Mouse (Mus musculus) kidney, embryonic 16.5 days (tissue): ENCODE results near the gene 1700034J05Rik. TPM values are rescaled to one million over a fixed set of nuclear protein-coding genes. Genes with fewer than 3 reads are reported as not detected.

Experiments
- ATAC-seq: fragments of 200-750 bp; cut with Nextera tagmentation; 2 replicates; pipeline ENCODE4 v1.8.0; 2017; ENCODE audit warnings: moderate TSS enrichment; ENCODE audit not compliant: low FRiP score, low TSS enrichment
- H3K27ac ChIP-seq: fragments of 300-500 bp; sonication (generic); 2 replicates; pipeline ENCODE4 v1.5.1; 2014; ENCODE audit warnings: low read length
- H3K27me3 ChIP-seq: fragments of 300-500 bp; sonication (generic); 2 replicates; pipeline ENCODE4 v1.6.1; 2014; ENCODE audit warnings: low read length, control low read depth, mixed read lengths; ENCODE audit not compliant: insufficient read depth
- H3K36me3 ChIP-seq: fragments of 300-500 bp; sonication (generic); 2 replicates; pipeline ENCODE4 v1.6.1; 2014; ENCODE audit warnings: low read length, control low read depth, mixed read lengths; ENCODE audit not compliant: insufficient read depth
- H3K4me1 ChIP-seq: fragments of 300-500 bp; sonication (generic); 2 replicates; pipeline ENCODE4 v1.6.1; 2014; ENCODE audit warnings: low read length, control low read depth, mixed read lengths; ENCODE audit not compliant: insufficient read depth
- H3K4me2 ChIP-seq: fragments of 300-500 bp; sonication (generic); replicated peaks from 2 replicates; pipeline ENCODE4 v1.6.1; 2014; ENCODE audit warnings: low read depth, low read length
- H3K4me3 ChIP-seq: fragments of 300-500 bp; sonication (generic); 2 replicates; pipeline ENCODE4 v1.5.1; 2014; ENCODE audit warnings: mild to moderate bottlenecking, low read length
- H3K9ac ChIP-seq: fragments of 300-500 bp; sonication (generic); replicated peaks from 2 replicates; pipeline ENCODE4 v1.6.1; 2014; ENCODE audit warnings: low read length
- H3K9me3 ChIP-seq: fragments of 300-500 bp; sonication (generic); 2 replicates; pipeline ENCODE4 v1.6.1; 2016; ENCODE audit warnings: low read length, control low read depth
- WGBS: fragments of 180-500 bp; shearing (Covaris S2); extraction: QIAGEN DNeasy Blood & Tissue Kit; methylation state at CpG from one replicate; pipeline ENCODE4 v1.1.7; 2014; 5-methylcytosine and 5-hydroxymethylcytosine counted together
- polyA plus RNA-seq: library from polyadenylated mRNA; unstranded; fragments of >200 nt; fragmentation: Nextera tagmentation; extraction: Ambion mirVana; gene quantifications from 2 replicates; pipeline ENCODE4 v1.2.1, GENCODE M21; 2015

The 1700034J05Rik gene
- polyA plus RNA-seq, 1 experiment from 2014 or later = 0.17 TPM

DNA sequence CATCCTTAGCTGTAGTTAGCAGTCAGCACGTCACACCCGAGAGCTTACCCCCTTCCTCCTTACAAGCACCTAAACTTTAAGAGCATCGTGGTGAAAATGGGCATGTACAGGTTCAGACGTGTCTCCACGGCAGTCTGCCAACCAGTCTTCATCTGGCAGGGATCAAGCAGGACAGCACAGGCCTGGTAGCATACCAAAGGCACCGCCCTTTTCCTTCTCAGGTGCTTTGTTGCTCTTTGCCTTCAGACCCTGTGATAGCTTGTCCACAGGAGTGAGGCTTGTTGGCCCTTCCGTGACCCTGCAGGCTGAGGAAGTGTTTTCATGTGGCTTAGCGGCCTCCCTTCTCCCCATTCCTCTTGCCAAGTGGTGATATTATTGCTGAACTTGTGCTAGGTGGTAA is 15.2 kb downstream of the 1700034J05Rik start:
- no peaks in the 10 kb centered on the region for H3K9me3 ChIP-seq
- H3K4me3 ChIP-seq = no peak overlapping the region
- no peak; the same call in 1 of the 2 replicates for ATAC-seq
- no peaks in the 10 kb centered on the region for H3K27me3 ChIP-seq
- no peak overlapping the region for H3K9ac ChIP-seq
- 0 out of 2 replicates have a peak, but pooled peaks cover 12% of the 10 kb centered on the region for H3K4me1 ChIP-seq
- no peak overlapping the region for H3K4me2 ChIP-seq
- peaks cover 10% of the 10 kb centered on the region; the same call in 1 of the 2 replicates for H3K36me3 ChIP-seq
- 80% methylated on average over 8 of the region's 8 CpGs for WGBS
- H3K27ac ChIP-seq = no peak overlapping the region

GRCm38 (mm10) chr6:146935957-146936356 is 18.3 kb downstream of the 1700034J05Rik start:
- no peak overlapping the region for H3K4me2 ChIP-seq
- H3K27me3 ChIP-seq = no peaks in the 10 kb centered on the region
- H3K36me3 ChIP-seq = peaks cover 10% of the 10 kb centered on the region; the same call in 1 of the 2 replicates
- no peak overlapping the region for H3K4me3 ChIP-seq
- no peaks in the 10 kb centered on the region for H3K9me3 ChIP-seq
- WGBS = 85% methylated on average over 6 of the region's 6 CpGs
- no peak for ATAC-seq
- H3K9ac ChIP-seq = no peak overlapping the region
- H3K4me1 ChIP-seq = peaks cover 20% of the 10 kb centered on the region
- H3K27ac ChIP-seq = no peak overlapping the region

DNA sequence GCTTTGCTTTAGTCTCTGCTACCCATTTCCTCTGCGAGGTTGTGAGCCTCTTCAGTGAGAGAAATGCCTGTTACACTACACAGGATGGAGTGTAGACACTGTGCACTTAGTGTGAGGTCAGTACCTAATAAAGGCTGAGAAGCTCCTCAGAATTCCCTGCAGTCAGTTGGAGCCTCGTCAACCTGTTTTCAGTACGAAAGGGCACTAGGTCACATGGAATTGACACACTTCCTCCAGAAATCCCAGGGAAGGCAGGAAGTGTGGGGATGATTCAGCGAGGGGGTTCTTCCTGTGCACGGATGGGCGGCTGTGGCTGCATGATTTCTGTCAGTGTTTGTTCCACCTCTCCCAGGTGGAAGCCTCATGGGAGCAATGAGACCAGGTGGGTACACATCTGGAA is 21.1 kb downstream of the 1700034J05Rik start:
- WGBS = 35% methylated on average over 6 of the region's 6 CpGs
- no peak overlapping the region; the same call in 1 of the 2 replicates for H3K4me2 ChIP-seq
- H3K36me3 ChIP-seq = no peaks in the 10 kb centered on the region
- no peaks in the 10 kb centered on the region for H3K9me3 ChIP-seq
- H3K4me3 ChIP-seq = no peak overlapping the region
- H3K4me1 ChIP-seq = peaks cover 35% of the 10 kb centered on the region
- H3K9ac ChIP-seq = no peak overlapping the region
- peak overlapping the region; percentile 83 for H3K27ac ChIP-seq
- ATAC-seq = peak; percentile 56; the same call in 1 of the 2 replicates
- H3K27me3 ChIP-seq = no peaks in the 10 kb centered on the region

DNA sequence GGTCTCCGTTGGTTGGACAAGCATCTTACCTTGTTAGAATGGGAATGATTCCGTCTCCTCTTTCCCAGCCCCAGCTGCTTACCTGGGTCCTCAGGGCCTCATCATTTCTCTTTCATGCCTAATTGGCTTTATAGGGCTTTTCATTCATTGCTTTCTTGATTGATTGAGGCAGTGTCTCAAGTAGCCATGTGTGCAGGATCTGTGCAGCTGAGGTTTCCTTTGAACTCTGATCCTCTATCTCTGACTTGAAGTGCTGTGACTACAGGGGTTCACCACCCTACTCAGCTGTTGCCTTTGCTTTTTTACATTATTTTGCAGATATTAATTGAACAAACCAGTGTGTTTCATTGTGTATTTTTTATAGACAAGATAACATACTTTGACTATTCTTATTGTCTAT is 25.2 kb downstream of the 1700034J05Rik start:
- H3K4me1 ChIP-seq = peaks cover 51% of the 10 kb centered on the region
- peak overlapping the region; percentile 43; the same call in 1 of the 2 replicates for H3K27ac ChIP-seq
- no peaks in the 10 kb centered on the region for H3K9me3 ChIP-seq
- H3K4me2 ChIP-seq = no peak overlapping the region
- no peak overlapping the region for H3K4me3 ChIP-seq
- no peak overlapping the region for H3K9ac ChIP-seq
- no peaks in the 10 kb centered on the region for H3K27me3 ChIP-seq
- H3K36me3 ChIP-seq = no peaks in the 10 kb centered on the region
- 49% methylated on average over 2 of the region's 2 CpGs for whole genome bisulfite sequencing
- ATAC-seq = 0 out of 2 replicates have a peak, but pooled peaks have one; percentile 32

- Histone ChIP-seq H3K27me3 (no peaks in the 10 kb centered on the region), H3K9me3 (no peaks in the 10 kb centered on the region), H3K9ac (no peak overlapping the region), H3K36me3 (no peaks in the 10 kb centered on the region), H3K4me3 (no peak overlapping the region), H3K4me1 (peaks cover 47% of the 10 kb centered on the region), H3K4me2 (no peak overlapping the region), H3K27ac (peak overlapping the region; percentile 27)
- ATAC-seq = no peak
- 36% methylated on average over 3 of the region's 3 CpGs for WGBS
Observed at GRCm38 (mm10) chr6:146928108-146928507, 26.1 kb downstream of the 1700034J05Rik start.

- Histone ChIP-seq H3K9ac (no peak overlapping the region), H3K4me2 (no peak overlapping the region), H3K4me3 (no peak overlapping the region), H3K27me3 (no peaks in the 10 kb centered on the region), H3K27ac (0 out of 2 replicates have a peak overlapping the region, but pooled peaks have one; percentile 8), H3K4me1 (peaks cover 33% of the 10 kb centered on the region), H3K36me3 (no peaks in the 10 kb centered on the region), H3K9me3 (no peaks in the 10 kb centered on the region)
- 0 out of 2 replicates have a peak, but pooled peaks have one; percentile 15 for ATAC-seq
- WGBS = 72% methylated on average over 5 of the region's 5 CpGs
Observed at GRCm38 (mm10) chr6:146926415-146926980, 27.7 kb downstream of the 1700034J05Rik start.

GRCm38 (mm10) chr6:146918341-146918740 is 35.9 kb downstream of the 1700034J05Rik start:
- Histone ChIP-seq H3K27ac (peak overlapping the region; percentile 46; the same call in 1 of the 2 replicates), H3K9me3 (no peaks in the 10 kb centered on the region), H3K4me1 (peaks cover 20% of the 10 kb centered on the region), H3K4me2 (no peak overlapping the region), H3K36me3 (peaks cover 4% of the 10 kb centered on the region; the same call in 1 of the 2 replicates), H3K4me3 (no peak overlapping the region), H3K9ac (no peak overlapping the region), H3K27me3 (no peaks in the 10 kb centered on the region)
- peak; percentile 80 for ATAC-seq
- 82% methylated on average over 6 of the region's 6 CpGs for WGBS

GRCm38 (mm10) chr6:146917396-146917795 is 36.8 kb downstream of the 1700034J05Rik start:
- Histone ChIP-seq H3K9me3 (no peaks in the 10 kb centered on the region), H3K4me1 (peaks cover 29% of the 10 kb centered on the region), H3K36me3 (peaks cover 4% of the 10 kb centered on the region; the same call in 1 of the 2 replicates), H3K4me3 (no peak overlapping the region), H3K4me2 (no peak overlapping the region), H3K27ac (0 out of 2 replicates have a peak overlapping the region, but pooled peaks have one; percentile 46), H3K9ac (no peak overlapping the region), H3K27me3 (no peaks in the 10 kb centered on the region)
- no peak for ATAC-seq
- WGBS = 80% methylated on average over 3 of the region's 3 CpGs

DNA sequence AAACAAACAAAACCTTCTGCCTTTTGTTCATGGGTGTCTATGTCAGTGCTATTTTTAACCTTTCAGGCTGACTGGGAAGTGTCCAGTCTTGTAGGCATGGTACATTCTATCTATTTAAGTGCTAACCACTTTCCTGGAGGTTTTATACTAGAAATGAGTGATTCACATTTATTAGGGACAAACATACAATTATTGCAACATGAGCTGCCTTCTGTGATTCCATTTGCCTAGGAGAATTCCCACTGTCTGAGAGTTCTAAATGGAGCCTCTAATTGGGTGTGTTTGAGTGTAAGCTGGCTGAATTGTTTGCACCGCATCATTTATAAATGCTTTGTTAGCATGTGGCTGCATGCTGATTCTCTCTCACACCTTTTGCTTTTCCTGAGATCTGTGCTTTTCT is 38.4 kb downstream of the 1700034J05Rik start:
- WGBS = 100% methylated on average over 1 of the region's 1 CpGs
- H3K36me3 ChIP-seq = peaks cover 4% of the 10 kb centered on the region; the same call in 1 of the 2 replicates

More for the DNA sequence above, 38.4 kb downstream of the 1700034J05Rik start:
- H3K27ac ChIP-seq = no peak overlapping the region
- peaks cover 45% of the 10 kb centered on the region for H3K4me1 ChIP-seq
- H3K27me3 ChIP-seq = no peaks in the 10 kb centered on the region
- no peak overlapping the region for H3K4me2 ChIP-seq
- ATAC-seq = no peak
- H3K9ac ChIP-seq = no peak overlapping the region
- H3K9me3 ChIP-seq = no peaks in the 10 kb centered on the region
- no peak overlapping the region for H3K4me3 ChIP-seq
